Mouse (Mus musculus) stomach, embryonic 15.5 days (tissue): ENCODE measurements around the gene Strbp. TPM values are rescaled to one million over a fixed set of nuclear protein-coding genes. Genes with fewer than 3 reads are reported as not detected.
A peak's percentile ranks its signal among the peaks of the same experiment; 100 is the strongest.

Experiments used
- ATAC-seq: fragments of 200-750 bp; cut with Nextera tagmentation; 2 replicates; pipeline ENCODE4 v1.8.0; 2017; ENCODE audit warnings: low read depth, moderate number of reproducible peaks, moderate TSS enrichment; ENCODE audit not compliant: insufficient read depth, low FRiP score
- H3K27ac ChIP-seq: fragments of 300-500 bp; sonication (generic); 2 replicates; pipeline ENCODE4 v1.5.1; 2015; ENCODE audit warnings: mild to moderate bottlenecking, inconsistent platforms
- H3K27me3 ChIP-seq: fragments of 300-500 bp; sonication (generic); replicated peaks from 2 replicates; pipeline ENCODE4 v1.6.1; 2015; ENCODE audit warnings: inconsistent platforms
- H3K36me3 ChIP-seq: fragments of 300-500 bp; sonication (generic); 2 replicates; pipeline ENCODE4 v1.6.1; 2015; ENCODE audit warnings: inconsistent platforms
- H3K4me1 ChIP-seq: fragments of 300-500 bp; sonication (generic); 2 replicates; pipeline ENCODE4 v1.6.1; 2015; ENCODE audit warnings: inconsistent platforms
- H3K4me2 ChIP-seq: fragments of 300-500 bp; sonication (generic); 2 replicates; pipeline ENCODE4 v1.6.1; 2015; ENCODE audit warnings: mild to moderate bottlenecking, inconsistent platforms
- H3K4me3 ChIP-seq: fragments of 300-500 bp; sonication (generic); replicated peaks from 2 replicates; pipeline ENCODE4 v1.5.1; 2015; ENCODE audit warnings: inconsistent platforms
- H3K9ac ChIP-seq: fragments of 300-500 bp; sonication (generic); 2 replicates; pipeline ENCODE4 v1.6.1; 2015; ENCODE audit warnings: inconsistent platforms
- H3K9me3 ChIP-seq: fragments of 300-500 bp; sonication (generic); 2 replicates; pipeline ENCODE4 v1.6.1; 2016; ENCODE audit warnings: inconsistent platforms
- WGBS: fragments of 180-500 bp; shearing (Covaris S2); methylation state at CpG from one replicate; pipeline ENCODE4 v1.1.7; 2015; 5-methylcytosine and 5-hydroxymethylcytosine counted together
- polyA plus RNA-seq: library from polyadenylated mRNA; unstranded; fragments of >200 nt; fragmentation: Nextera tagmentation; extraction: Ambion mirVana; gene quantifications from 2 replicates; pipeline ENCODE4 v1.2.1, GENCODE M21; 2015

Gene Strbp
- polyA plus RNA-seq = 28.8 and 30.6 TPM in 2 replicates

- Histone ChIP-seq H3K36me3 (no peaks in the 10 kb centered on the region), H3K4me2 (peak within 1 kb of the TSS; percentile 93), H3K4me3 (peak within 1 kb of the TSS; percentile 92), H3K9me3 (no peaks in the 10 kb centered on the region), H3K27me3 (no peaks in the 10 kb centered on the region), H3K4me1 (0 out of 2 replicates have a peak, but pooled peaks cover 9% of the 10 kb centered on the region), H3K27ac (peak within 1 kb of the TSS; percentile 94), H3K9ac (peak within 1 kb of the TSS; percentile 94)
- WGBS = under 1% methylated on average over 70 of the region's 98 CpGs
- ATAC-seq = peak; percentile 95
Measured at GRCm38 (mm10) chr2:37703230-37703954, at the start of gene Strbp. TSS of gene Strbp (minus strand) at chr2:37703859.

- H3K9ac ChIP-seq = no peak overlapping the region
- H3K9me3 ChIP-seq = no peaks in the 10 kb centered on the region
- H3K4me3 ChIP-seq = no peak overlapping the region
- H3K36me3 ChIP-seq = no peaks in the 10 kb centered on the region
- no peaks in the 10 kb centered on the region for H3K27me3 ChIP-seq
- 0 out of 2 replicates have a peak, but pooled peaks cover 9% of the 10 kb centered on the region for H3K4me1 ChIP-seq
- H3K4me2 ChIP-seq = no peak overlapping the region
- no peak for ATAC-seq
- WGBS = 75% methylated on average over 1 of the region's 1 CpGs
- no peak overlapping the region for H3K27ac ChIP-seq
Measured at GRCm38 (mm10) chr2:37751114-37751513, 47.5 kb upstream of the Strbp start.

- no peaks in the 10 kb centered on the region for H3K9me3 ChIP-seq
- no peak overlapping the region for H3K4me3 ChIP-seq
- no peak overlapping the region for H3K9ac ChIP-seq
- no peak for ATAC-seq
- H3K27me3 ChIP-seq = no peaks in the 10 kb centered on the region
- no peaks in the 10 kb centered on the region for H3K36me3 ChIP-seq
- no peak overlapping the region for H3K4me2 ChIP-seq
- no peak overlapping the region for H3K27ac ChIP-seq
- 75% methylated on average over 6 of the region's 6 CpGs for WGBS
- H3K4me1 ChIP-seq = 0 out of 2 replicates have a peak, but pooled peaks cover 9% of the 10 kb centered on the region
Measured at GRCm38 (mm10) chr2:37749323-37749722, 45.7 kb upstream of the Strbp start.

- Histone ChIP-seq H3K27me3 (no peaks in the 10 kb centered on the region), H3K4me2 (no peak overlapping the region), H3K36me3 (no peaks in the 10 kb centered on the region), H3K4me1 (0 out of 2 replicates have a peak, but pooled peaks cover 9% of the 10 kb centered on the region), H3K4me3 (no peak overlapping the region), H3K9me3 (no peaks in the 10 kb centered on the region), H3K9ac (no peak overlapping the region), H3K27ac (no peak overlapping the region)
- 40% methylated on average over 10 of the region's 10 CpGs for WGBS
- peak; percentile 24; the same call in 1 of the 2 replicates for ATAC-seq
Measured at GRCm38 (mm10) chr2:37748442-37749066, 44.9 kb upstream of the Strbp start.

DNA sequence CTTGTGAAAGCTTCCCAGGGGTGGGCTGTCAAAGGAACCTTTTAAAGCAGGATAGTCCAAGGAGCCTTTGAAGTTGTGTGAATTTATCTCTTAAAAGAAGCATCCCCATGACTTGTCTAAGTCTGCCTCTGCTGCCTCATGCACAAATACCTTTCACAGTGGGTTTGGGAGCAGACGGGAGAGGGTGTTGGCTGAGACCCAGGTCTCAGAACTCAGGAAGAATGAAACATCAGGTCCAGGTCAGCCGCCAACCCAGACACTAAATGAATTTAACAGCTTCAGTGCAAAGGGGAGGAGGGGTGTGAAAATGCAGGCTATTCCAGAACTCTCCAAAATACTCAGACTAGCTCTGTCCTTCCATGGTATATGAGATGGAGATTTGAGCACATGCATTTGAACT, 44.2 kb upstream of the Strbp start:
- 19% methylated on average over 2 of the region's 2 CpGs for WGBS

DNA sequence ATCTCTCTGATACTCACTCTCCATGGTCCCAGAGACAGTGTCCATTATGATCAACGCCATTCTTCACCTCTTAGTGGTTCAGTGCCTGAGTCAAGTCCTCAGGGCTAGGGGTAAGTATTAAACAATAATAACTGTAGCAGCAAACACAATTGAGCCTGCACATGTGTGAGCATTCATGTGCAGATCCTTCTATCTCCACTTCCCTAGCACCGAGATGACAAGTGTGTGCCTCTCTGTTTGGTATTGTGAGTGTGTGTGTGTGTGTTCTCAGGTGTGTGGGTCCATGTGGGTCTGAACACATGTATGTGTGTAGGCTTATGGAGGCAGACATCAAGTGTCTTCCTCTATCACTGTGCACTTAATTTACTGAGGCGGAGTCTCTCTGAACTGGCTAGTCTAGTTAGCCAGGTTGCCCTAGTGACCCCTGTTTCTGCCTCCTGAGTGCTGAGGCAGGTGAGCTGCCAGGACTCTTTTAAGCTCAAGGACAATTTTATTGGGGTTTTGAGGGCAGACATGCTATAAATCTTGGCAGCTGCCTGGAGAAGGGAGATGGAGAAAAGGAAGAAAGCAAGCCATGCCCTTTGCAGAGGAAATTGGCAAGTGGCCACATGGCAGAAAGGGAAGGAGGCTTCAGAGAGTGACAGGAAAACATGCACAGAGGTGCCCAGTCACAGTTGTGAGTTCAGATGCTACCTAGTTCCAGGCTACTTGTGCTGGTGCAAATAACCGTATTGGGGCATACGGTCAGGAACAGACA, 42.8 kb upstream of the Strbp start:
- Histone ChIP-seq H3K4me1 (0 out of 2 replicates have a peak, but pooled peaks cover 9% of the 10 kb centered on the region), H3K4me3 (no peak overlapping the region), H3K9ac (no peak overlapping the region), H3K4me2 (no peak overlapping the region), H3K36me3 (no peaks in the 10 kb centered on the region), H3K27ac (no peak overlapping the region), H3K27me3 (no peaks in the 10 kb centered on the region), H3K9me3 (no peaks in the 10 kb centered on the region)
- WGBS = 89% methylated on average over 5 of the region's 5 CpGs
- ATAC-seq = no peak

More for the DNA sequence above, 44.2 kb upstream of the Strbp start:
- no peak for ATAC-seq
- H3K36me3 ChIP-seq = no peaks in the 10 kb centered on the region
- H3K9me3 ChIP-seq = no peaks in the 10 kb centered on the region
- H3K4me2 ChIP-seq = no peak overlapping the region
- H3K27me3 ChIP-seq = no peaks in the 10 kb centered on the region
- no peak overlapping the region for H3K4me3 ChIP-seq
- H3K27ac ChIP-seq = no peak overlapping the region
- H3K4me1 ChIP-seq = 0 out of 2 replicates have a peak, but pooled peaks cover 9% of the 10 kb centered on the region
- no peak overlapping the region for H3K9ac ChIP-seq

DNA sequence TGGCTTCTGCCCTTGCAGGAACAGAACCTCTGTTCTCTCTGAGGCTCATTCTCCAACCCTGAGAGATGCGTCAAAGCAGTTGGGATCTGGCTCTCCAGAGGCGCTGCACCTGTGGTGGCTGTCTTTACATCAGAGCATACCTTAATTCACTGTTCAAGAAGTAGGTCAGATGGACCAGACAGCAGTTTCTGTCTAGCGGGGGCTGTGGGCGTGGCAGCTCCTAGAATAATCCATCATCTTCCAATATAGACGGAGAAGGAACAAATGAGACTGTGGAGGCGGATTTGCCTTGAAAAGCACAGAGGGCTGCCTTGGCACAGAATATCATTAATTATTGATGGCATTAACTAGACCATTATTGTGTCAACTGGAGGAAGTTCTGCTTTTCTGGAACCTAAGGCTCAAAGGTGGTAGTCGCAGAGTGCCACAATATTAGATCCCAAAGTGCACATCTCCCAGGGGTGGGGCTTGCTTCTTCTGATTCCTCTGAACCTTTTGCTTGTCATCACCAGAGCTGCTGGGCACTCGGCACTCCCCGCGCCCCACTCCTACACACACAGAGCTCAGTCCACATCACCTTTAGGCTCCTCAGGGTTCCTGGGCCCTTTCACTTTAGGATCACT, 41.2 kb upstream of the Strbp start:
- no peaks in the 10 kb centered on the region for H3K27me3 ChIP-seq
- 81% methylated on average over 10 of the region's 10 CpGs for WGBS
- H3K4me3 ChIP-seq = no peak overlapping the region
- no peaks in the 10 kb centered on the region for H3K36me3 ChIP-seq
- H3K4me2 ChIP-seq = no peak overlapping the region
- no peak for ATAC-seq
- H3K27ac ChIP-seq = no peak overlapping the region
- H3K9ac ChIP-seq = no peak overlapping the region
- 0 out of 2 replicates have a peak, but pooled peaks cover 9% of the 10 kb centered on the region for H3K4me1 ChIP-seq
- no peaks in the 10 kb centered on the region for H3K9me3 ChIP-seq

DNA sequence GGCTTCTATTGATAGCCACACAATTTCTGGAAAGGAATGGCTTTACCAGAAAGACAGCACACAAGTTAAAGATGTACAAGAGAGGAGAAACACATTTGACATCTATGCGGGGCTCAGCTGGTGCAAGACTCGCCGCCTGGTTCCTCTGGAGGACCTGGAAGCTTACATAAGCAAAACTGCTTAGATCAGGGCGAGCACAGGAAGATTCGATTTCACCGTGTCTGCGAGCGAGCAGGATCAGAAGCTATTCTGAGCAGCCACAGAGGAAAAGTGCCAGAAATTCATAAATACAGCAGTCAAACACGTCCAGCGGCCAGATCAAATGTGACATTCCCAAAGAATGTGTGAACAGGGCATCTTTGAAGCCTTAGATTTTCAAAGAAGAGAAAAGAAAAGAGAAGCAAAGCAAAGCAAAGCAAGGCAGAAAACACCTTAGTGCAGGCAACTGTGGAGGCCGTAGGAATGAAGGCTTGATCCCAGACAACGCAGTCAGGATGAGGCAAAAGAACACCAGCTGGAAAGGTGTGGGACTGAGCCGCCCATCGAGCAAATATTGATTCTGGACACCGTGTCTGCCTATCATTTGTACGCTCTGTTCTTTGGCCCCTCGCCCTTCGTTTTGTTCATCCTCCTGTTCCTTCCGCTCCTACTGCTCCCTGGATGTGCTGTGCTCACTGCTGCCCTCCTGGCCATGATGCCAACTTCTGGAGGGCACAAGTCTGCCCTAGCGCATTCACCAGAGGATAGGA, 38.3 kb upstream of the Strbp start:
- Histone ChIP-seq H3K4me1 (no peaks in the 10 kb centered on the region), H3K4me2 (no peak overlapping the region), H3K27me3 (no peaks in the 10 kb centered on the region), H3K27ac (no peak overlapping the region), H3K9ac (no peak overlapping the region), H3K36me3 (no peaks in the 10 kb centered on the region), H3K9me3 (no peaks in the 10 kb centered on the region), H3K4me3 (no peak overlapping the region)
- no peak for ATAC-seq
- WGBS = 49% methylated on average over 20 of the region's 20 CpGs

- Histone ChIP-seq H3K36me3 (no peaks in the 10 kb centered on the region), H3K27me3 (no peaks in the 10 kb centered on the region), H3K9ac (no peak overlapping the region), H3K4me2 (peak overlapping the region; percentile 35), H3K4me1 (peaks cover 11% of the 10 kb centered on the region), H3K4me3 (no peak overlapping the region), H3K9me3 (no peaks in the 10 kb centered on the region), H3K27ac (no peak overlapping the region)
- ATAC-seq = no peak
- 49% methylated on average over 1 of the region's 1 CpGs for WGBS
Measured at GRCm38 (mm10) chr2:37735807-37736188, 32.1 kb upstream of the Strbp start.

- no peak overlapping the region for H3K9ac ChIP-seq
- no peaks in the 10 kb centered on the region for H3K9me3 ChIP-seq
- WGBS = 16% methylated on average over 17 of the region's 17 CpGs
- H3K4me1 ChIP-seq = peaks cover 11% of the 10 kb centered on the region
- no peak overlapping the region for H3K27ac ChIP-seq
- no peaks in the 10 kb centered on the region for H3K36me3 ChIP-seq
- ATAC-seq = 0 out of 2 replicates have a peak, but pooled peaks have one; percentile 68
- H3K4me3 ChIP-seq = 0 out of 2 replicates have a peak overlapping the region, but pooled peaks have one; percentile 6
- H3K4me2 ChIP-seq = peak overlapping the region; percentile 35
- no peaks in the 10 kb centered on the region for H3K27me3 ChIP-seq
Measured at GRCm38 (mm10) chr2:37734979-37735806, 31.5 kb upstream of the Strbp start.
